Mouse (Mus musculus) ovary, adult 18-20 months (tissue): ENCODE measurements around the gene Dnajb13.

Experiments used
- DNase-seq: peaks from one replicate; pipeline ENCODE4 v3.0.0; 2022; ENCODE audit warnings: low spot score, mixed read lengths

Dnajb13 gene

GRCm38 (mm10) chr7:100506494-100506893 lies 8.3 kb downstream of the Dnajb13 start:
- DNase-seq = no peak

- DNase-seq = no peak
Measured at GRCm38 (mm10) chr7:100504740-100505487, 9.8 kb downstream of the Dnajb13 start.

DNA sequence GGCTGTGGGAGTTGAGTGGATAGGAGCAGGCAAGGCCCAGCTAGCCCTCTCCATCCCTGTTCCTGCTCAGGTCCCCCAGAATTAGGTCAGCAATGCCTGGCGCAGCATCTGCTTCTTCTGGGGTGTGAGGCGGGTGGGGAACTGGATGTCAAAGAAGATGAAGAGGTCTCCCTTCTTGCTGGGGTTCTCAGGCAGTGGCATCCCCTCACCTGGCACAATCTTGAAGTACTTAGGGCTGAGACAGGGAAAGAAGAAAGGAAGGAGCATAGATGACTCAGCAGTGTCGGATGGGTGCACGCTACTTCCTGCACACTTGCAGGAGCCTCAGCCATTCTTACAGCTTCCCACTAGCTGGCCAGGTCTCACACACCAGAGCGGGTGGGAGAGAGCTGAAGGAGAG lies 11.7 kb downstream of the Dnajb13 start:
- no peak for DNase-seq

DNA sequence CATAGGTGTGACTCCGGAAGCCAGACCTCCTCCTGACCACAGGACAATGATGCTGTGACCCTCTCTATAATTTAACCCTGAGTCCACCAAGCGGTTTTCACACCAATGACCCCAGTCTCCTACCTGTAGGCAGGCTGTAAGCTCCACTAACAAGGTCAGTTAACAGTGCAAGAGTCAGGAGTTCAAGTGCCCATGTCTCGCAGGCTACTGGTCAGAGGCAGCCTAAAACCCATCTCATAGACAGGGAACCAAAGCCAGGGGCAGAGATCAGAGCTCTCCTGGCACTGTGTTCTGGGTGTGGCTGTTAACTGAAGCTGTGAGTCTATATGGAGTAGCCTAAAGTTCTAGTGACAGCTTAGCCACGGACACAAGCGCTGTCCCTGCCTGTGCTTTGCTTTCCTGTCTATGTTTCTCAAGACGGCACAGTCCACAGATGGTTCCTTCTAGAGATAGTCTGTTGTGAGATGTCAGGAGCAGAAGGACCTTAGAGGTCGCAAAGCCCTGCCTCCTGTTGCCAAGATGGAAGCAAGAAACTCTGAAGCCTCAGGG lies 12.3 kb downstream of the Dnajb13 start:
- DNase-seq = no peak

GRCm38 (mm10) chr7:100501844-100502373 lies 12.9 kb downstream of the Dnajb13 start:
- DNase-seq = no peak

GRCm38 (mm10) chr7:100501027-100501843 lies 13.5 kb downstream of the Dnajb13 start:
- no peak for DNase-seq

GRCm38 (mm10) chr7:100500276-100500977 lies 14.3 kb downstream of the Dnajb13 start:
- DNase-seq = no peak

- DNase-seq = no peak
Measured at GRCm38 (mm10) chr7:100499465-100499864, 15.3 kb downstream of the Dnajb13 start.

- DNase-seq = no peak
Measured at GRCm38 (mm10) chr7:100497982-100498381, 16.8 kb downstream of the Dnajb13 start.

GRCm38 (mm10) chr7:100497402-100497801 lies 17.4 kb downstream of the Dnajb13 start:
- DNase-seq = no peak

- DNase-seq = no peak
Measured at GRCm38 (mm10) chr7:100496791-100497190, 18.0 kb downstream of the Dnajb13 start.

DNA sequence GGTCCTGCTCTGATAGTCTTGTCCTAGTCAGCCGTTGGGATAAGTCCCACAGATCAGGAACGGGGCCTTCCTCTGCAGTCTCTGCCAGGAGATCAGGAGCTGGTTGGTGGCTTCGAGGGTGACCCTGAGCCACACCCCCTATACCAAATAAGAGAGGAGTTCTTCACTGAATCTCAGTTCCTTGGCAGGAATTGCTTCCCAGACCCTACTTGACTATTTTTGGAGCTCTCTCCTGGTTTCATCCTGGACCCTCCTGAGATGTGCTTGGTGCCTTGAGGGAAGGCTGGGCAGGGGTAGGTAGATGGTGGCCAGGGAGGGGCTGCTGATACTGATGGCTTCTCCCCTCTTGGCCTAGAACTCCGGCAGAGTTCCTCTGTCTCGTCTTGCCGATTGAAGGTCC lies 18.4 kb downstream of the Dnajb13 start:
- no peak for DNase-seq

DNA sequence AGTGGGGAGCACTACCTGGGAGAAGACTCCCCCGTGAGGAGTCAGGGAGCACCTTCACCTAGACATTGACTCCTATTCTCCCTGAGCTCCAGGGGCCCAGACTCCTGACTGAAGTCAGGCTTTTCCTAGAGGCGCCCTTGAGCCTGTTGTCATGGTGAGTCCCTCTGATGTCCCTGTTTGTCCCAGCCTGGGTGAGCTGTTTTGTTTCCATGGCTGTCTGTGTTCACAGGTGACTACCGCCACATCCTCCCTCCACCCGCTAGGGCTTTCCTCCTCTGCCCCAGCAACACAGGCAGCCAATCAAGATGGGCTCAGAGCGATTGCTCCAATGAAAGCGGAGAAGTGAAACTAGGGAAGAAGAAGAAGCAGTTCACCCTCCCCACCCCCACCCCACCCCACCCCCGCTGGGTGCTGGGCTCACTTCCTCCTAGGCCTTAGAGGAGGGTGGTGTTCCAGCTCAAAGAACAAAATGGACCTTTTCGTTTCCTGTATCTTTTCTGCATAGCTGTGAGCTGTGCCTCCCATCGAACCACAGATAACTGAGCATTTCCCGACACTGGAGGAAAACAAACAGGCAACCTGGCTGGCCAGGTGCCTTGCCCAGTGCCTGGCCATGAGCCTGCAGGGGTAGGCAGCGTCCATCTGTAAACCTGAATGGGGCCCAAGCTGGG lies 19.0 kb downstream of the Dnajb13 start:
- DNase-seq = peak; percentile 67

GRCm38 (mm10) chr7:100495042-100495441 lies 19.7 kb downstream of the Dnajb13 start:
- no peak for DNase-seq

DNA sequence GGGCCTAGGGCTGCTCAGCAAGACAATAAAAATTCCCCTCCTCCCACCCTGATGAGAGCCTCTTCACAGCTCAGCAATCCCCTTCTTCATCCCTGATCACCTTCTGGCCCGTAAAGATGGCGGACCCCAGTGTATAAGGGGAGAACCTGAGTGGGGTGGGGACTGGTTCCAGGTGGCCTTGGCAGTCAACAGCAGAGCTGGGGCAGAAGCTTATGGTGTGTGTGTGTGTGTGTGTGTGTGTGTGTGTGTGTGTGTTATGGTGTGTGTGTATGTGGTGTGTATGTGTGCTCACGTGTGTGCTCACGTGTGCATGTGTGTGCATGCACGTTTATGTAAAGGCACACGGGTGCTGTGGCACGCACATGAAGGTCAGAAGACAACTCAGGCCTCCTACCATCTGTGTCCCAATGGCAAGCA lies 20.3 kb downstream of the Dnajb13 start:
- DNase-seq = no peak

DNA sequence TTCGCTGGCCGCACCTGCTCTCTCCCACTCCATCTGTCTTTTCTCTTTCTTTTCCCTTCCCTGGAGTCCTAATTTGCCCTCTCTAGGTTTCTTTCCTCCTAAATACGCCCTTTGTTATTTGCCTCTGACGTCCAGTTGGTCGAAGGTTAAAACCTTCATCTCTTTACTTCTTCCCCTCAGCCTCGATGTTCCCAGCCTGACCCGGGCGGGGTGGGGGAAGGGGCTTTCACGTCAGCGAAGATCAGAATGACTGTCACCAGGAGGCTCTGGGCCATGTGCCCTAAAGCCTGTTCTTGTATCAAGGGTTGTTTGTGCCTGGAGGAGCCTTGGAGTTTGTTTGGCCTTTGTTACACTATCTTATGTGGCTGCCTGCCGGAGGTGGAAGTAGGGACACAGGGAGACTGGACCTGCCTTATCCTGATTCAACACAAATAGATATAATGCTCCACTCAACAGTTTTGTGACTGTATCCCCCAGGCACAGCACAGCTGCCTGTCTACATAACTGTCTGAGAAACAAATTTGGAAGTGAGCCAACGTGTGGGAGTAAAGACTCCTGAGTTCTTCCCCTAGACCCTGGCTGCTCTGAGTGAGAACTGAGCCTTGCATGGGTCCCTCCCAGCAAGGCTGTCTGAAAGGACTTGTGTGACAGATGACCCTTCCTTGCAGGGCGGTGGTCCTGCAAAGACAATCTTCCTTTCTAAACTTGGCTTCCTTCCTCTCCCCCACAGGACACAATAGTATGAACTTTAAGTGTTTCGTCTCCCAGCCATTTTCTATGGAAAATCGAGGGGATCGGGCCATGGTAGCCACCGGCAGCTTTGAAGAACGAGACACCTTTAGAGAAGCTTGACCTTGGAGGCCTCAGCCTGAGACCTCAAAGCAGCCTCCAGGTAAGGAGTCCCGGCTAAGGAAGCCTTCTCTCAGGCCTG lies 21.0 kb downstream of the Dnajb13 start:
- DNase-seq = peak; percentile 49

DNA sequence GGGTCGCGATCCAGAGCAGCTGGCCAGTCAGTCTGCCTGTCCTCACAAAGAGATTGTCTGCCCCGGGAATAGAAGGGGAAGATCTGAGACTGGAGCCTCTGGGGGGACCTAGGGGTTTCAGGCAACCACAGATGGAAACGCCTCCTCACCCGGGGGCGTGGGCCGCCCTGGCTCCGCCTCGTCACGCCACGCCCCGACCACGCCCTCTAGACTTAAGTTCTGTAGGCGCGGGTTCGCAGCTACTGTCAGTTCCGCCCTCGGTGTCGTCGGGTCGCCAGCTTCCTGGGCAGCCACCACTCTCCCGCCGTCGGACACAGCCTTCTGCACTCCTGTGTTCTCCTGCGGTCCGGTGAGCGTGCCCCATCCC lies 21.7 kb downstream of the Dnajb13 start, which contains the start of gene Ucp2:
Ucp2 (plus strand) TSS at position 221 of the 367 bp plus-strand sequence.
- peak; percentile 81 for DNase-seq

DNA sequence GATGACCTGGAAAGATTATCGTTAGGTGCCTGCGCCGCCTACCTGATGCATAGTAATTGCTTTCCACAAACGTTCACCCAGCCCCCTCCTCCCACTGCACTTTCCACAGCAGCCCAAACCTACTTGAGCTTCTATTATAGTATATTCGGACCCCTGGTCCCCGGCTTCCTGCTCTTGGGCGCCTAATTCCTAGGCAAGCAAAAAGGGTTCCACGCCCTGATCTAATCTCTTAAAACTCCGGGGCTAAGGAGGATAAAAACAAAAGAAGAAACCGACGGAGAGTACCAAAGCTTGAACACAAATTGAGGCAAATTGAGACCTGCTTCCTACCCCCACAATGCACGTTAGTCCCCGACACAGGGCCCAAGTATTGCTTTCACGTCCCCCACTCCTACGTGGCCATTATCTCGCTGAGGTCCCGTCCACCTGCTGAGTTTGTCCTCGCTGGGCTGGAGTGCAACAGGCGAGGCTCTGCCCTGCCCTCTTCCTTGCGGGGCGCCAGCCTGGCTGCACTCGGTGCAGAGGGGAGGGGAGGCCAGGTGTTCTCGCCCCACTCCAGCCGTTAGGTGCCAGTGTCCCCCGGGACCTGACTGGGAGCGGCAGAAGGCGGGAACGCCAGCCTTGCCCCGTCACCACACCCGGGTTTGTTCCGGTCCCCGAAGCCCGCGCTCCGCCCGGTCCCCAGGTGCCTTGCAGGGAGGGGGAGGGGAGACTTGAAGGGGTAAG lies 22.2 kb downstream of the Dnajb13 start:
- no peak for DNase-seq

- DNase-seq = no peak
Measured at GRCm38 (mm10) chr7:100488474-100489048, 26.2 kb downstream of the Dnajb13 start.
